Mouse (Mus musculus): ENCODE data around the gene Arpp19. TPM values are rescaled to one million over a fixed set of nuclear protein-coding genes. Genes with fewer than 3 reads are reported as not detected.

Gene Arpp19
- polyA plus RNA-seq (2015; fragmentation: Nextera tagmentation; extraction: Ambion mirVana): 233 and 249 TPM in 2 replicates

- Histone ChIP-seq H3K36me3 (ENCODE audit: control insufficient read depth, insufficient read depth) (no peaks in the 10 kb centered on the region), H3K9me3 (ENCODE audit: control insufficient read depth, low read length) (no peaks in the 10 kb centered on the region), H3K4me1 (replicated peaks; ENCODE audit: control insufficient read depth, insufficient read depth, low read length) (peaks cover 19% of the 10 kb centered on the region), H3K27me3 (replicated peaks; ENCODE audit: control insufficient read depth, insufficient read depth, low read length) (no peaks in the 10 kb centered on the region), H3K4me3 (replicated peaks; ENCODE audit: low read length) (peak within 1 kb of the TSS; percentile 71), H3K4me2 (ENCODE audit: low read length) (peak within 1 kb of the TSS; percentile 75), H3K9ac (replicated peaks; ENCODE audit: low read depth, low read length) (peak within 1 kb of the TSS; percentile 93), H3K27ac (ENCODE audit: low read length) (peak within 1 kb of the TSS; percentile 73)
- peak; percentile 98 for ATAC-seq
- WGBS: under 1% methylated on average over 69 of the region's 73 CpGs
Measured at GRCm38 (mm10) chr9:75037451-75038356, at the start of gene Arpp19. TSS of gene Arpp19 (plus strand) at chr9:75037614.

DNA sequence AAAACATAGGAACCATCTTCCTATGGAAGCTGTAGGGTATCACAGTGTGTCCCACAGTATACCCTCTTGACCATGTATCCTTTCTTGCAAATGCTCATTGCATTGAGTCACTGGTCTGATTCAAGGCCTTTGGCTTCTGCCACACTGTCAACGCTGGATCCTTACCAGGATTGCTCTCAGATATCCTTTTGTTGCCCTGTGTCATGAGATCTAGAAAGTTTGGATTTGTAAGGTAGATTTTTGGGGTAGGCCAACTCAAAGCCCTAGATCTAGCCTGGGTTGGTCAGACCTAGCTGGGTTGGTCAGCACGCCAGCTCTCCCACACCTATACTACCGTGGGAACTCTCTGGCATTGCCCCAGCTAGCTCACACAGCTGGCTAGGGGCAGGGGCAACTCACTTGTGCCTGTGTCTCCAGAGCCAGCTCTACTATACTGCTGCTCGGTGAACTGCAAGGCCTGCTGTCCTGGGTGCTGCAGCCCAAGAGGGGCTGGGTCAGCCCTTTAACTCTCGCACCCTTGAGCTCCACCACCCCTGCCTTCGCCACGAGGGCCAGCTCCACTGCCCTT is 48.4 kb upstream of the Arpp19 start:
- H3K27me3 ChIP-seq (replicated peaks; ENCODE audit: control insufficient read depth, insufficient read depth, low read length): no peaks in the 10 kb centered on the region
- ATAC-seq: no peak
- no peak overlapping the region for H3K27ac ChIP-seq (ENCODE audit: low read length)
- no peaks in the 10 kb centered on the region for H3K36me3 ChIP-seq (ENCODE audit: control insufficient read depth, insufficient read depth)
- no peaks in the 10 kb centered on the region for H3K9me3 ChIP-seq (ENCODE audit: control insufficient read depth, low read length)
- no peak overlapping the region for H3K9ac ChIP-seq (replicated peaks; ENCODE audit: low read depth, low read length)
- peaks cover 3% of the 10 kb centered on the region; the same call in 1 of the 2 replicates for H3K4me1 ChIP-seq (replicated peaks; ENCODE audit: control insufficient read depth, insufficient read depth, low read length)
- H3K4me3 ChIP-seq (replicated peaks; ENCODE audit: low read length): no peak overlapping the region
- 85% methylated on average over 7 of the region's 7 CpGs for WGBS
- H3K4me2 ChIP-seq (ENCODE audit: low read length): no peak overlapping the region

GRCm38 (mm10) chr9:74989990-74990389 is 47.4 kb upstream of the Arpp19 start:
- ATAC-seq: no peak
- no peaks in the 10 kb centered on the region for H3K9me3 ChIP-seq (ENCODE audit: control insufficient read depth, low read length)
- 87% methylated on average over 2 of the region's 2 CpGs for WGBS

DNA sequence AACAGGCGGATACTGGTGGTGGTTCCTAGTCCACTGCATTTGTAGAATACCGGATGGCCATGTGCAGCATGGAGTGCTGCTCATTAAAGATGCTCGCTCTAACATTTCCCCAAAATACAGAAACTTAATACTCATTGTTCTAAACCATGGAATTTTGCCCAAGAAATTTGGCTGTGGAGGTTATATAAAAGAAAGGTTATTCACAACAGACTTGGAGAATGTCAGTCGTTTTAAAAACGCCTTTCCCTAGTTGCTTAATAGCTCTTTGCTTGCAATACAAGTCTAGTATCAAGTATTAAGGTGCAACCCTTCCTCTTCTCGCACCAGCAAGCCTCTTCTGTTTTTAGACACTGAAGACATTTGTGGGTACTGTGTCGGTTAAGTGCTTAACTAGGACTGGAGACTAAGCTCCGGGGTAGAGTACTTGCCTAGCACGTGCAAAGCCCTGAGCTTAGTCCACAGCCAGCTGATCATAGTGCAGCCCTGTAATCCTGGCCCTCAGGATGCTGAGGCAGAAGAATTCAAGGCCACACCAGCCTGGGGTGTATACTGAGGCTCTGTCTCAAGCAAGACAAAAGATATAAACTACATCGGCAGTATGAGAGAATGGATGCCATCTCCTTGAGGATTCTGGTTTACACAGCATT is 42.7 kb upstream of the Arpp19 start:
- Histone ChIP-seq H3K36me3 (ENCODE audit: control insufficient read depth, insufficient read depth) (no peaks in the 10 kb centered on the region), H3K9ac (replicated peaks; ENCODE audit: low read depth, low read length) (no peak overlapping the region), H3K4me3 (replicated peaks; ENCODE audit: low read length) (no peak overlapping the region), H3K27ac (ENCODE audit: low read length) (no peak overlapping the region), H3K4me1 (replicated peaks; ENCODE audit: control insufficient read depth, insufficient read depth, low read length) (peaks cover 9% of the 10 kb centered on the region), H3K27me3 (replicated peaks; ENCODE audit: control insufficient read depth, insufficient read depth, low read length) (no peaks in the 10 kb centered on the region), H3K4me2 (ENCODE audit: low read length) (no peak overlapping the region), H3K9me3 (ENCODE audit: control insufficient read depth, low read length) (no peaks in the 10 kb centered on the region)
- ATAC-seq: no peak
- WGBS: 73% methylated on average over 10 of the region's 10 CpGs

More at GRCm38 (mm10) chr9:74989990-74990389, 47.4 kb upstream of the Arpp19 start:
- H3K27me3 ChIP-seq (replicated peaks; ENCODE audit: control insufficient read depth, insufficient read depth, low read length): no peaks in the 10 kb centered on the region
- no peak overlapping the region for H3K9ac ChIP-seq (replicated peaks; ENCODE audit: low read depth, low read length)
- no peak overlapping the region for H3K4me3 ChIP-seq (replicated peaks; ENCODE audit: low read length)
- no peak overlapping the region for H3K4me2 ChIP-seq (ENCODE audit: low read length)
- peaks cover 9% of the 10 kb centered on the region for H3K4me1 ChIP-seq (replicated peaks; ENCODE audit: control insufficient read depth, insufficient read depth, low read length)
- H3K27ac ChIP-seq (ENCODE audit: low read length): no peak overlapping the region
- no peaks in the 10 kb centered on the region for H3K36me3 ChIP-seq (ENCODE audit: control insufficient read depth, insufficient read depth)

DNA sequence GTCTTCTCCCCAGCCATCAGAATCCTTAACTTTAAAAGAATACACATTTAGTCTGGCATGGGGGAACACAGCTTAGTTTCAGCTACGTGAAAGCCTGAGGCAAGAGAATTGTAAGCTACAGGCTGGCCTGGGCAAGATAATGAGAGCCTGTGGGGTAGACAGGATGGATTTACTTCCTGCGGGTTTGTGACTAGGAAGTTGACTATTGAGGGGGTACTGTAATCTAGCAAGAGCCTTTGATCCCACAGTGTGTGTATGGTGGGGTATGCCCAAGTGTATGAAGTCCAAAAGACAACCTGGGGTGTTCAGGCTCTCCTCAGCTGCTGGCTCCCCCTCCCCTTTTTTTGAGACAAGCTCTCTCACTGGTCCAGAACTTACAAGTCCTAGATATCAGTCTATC is 41.1 kb upstream of the Arpp19 start:
- H3K9me3 ChIP-seq (ENCODE audit: control insufficient read depth, low read length): no peaks in the 10 kb centered on the region
- H3K4me3 ChIP-seq (replicated peaks; ENCODE audit: low read length): no peak overlapping the region
- H3K27me3 ChIP-seq (replicated peaks; ENCODE audit: control insufficient read depth, insufficient read depth, low read length): no peaks in the 10 kb centered on the region
- WGBS: 52% methylated on average over 2 of the region's 2 CpGs
- no peak overlapping the region for H3K27ac ChIP-seq (ENCODE audit: low read length)
- H3K36me3 ChIP-seq (ENCODE audit: control insufficient read depth, insufficient read depth): no peaks in the 10 kb centered on the region
- no peak for ATAC-seq
- peaks cover 11% of the 10 kb centered on the region for H3K4me1 ChIP-seq (replicated peaks; ENCODE audit: control insufficient read depth, insufficient read depth, low read length)
- no peak overlapping the region for H3K4me2 ChIP-seq (ENCODE audit: low read length)
- H3K9ac ChIP-seq (replicated peaks; ENCODE audit: low read depth, low read length): no peak overlapping the region

DNA sequence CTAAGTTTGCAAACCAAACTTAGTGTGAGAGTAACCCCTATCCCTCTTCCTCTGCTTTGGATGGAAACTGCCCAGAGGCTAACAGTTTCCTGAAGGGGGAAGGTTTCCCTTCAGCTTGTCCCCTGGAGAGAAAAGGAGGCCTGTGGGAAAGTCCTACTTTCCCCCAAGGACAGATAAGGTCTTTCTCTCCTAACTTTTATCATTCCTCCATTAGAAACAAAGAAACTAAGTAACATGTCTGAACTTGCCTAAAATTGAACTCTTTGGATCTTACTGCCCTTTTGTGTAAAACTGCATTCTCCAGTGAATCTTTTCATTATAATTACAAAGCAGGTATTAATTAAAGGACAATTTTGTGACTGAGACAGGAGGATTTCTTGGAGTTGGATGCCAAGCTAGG is 39.4 kb upstream of the Arpp19 start:
- ATAC-seq: no peak
- H3K27me3 ChIP-seq (replicated peaks; ENCODE audit: control insufficient read depth, insufficient read depth, low read length): no peaks in the 10 kb centered on the region

GRCm38 (mm10) chr9:75001006-75001405 is 36.4 kb upstream of the Arpp19 start:
- Histone ChIP-seq H3K27me3 (replicated peaks; ENCODE audit: control insufficient read depth, insufficient read depth, low read length) (no peaks in the 10 kb centered on the region), H3K4me1 (replicated peaks; ENCODE audit: control insufficient read depth, insufficient read depth, low read length) (peaks cover 8% of the 10 kb centered on the region), H3K36me3 (ENCODE audit: control insufficient read depth, insufficient read depth) (no peaks in the 10 kb centered on the region; the same call in 1 of the 2 replicates), H3K27ac (ENCODE audit: low read length) (no peak overlapping the region), H3K9ac (replicated peaks; ENCODE audit: low read depth, low read length) (no peak overlapping the region), H3K4me3 (replicated peaks; ENCODE audit: low read length) (no peak overlapping the region), H3K4me2 (ENCODE audit: low read length) (no peak overlapping the region), H3K9me3 (ENCODE audit: control insufficient read depth, low read length) (no peaks in the 10 kb centered on the region)
- 90% methylated on average over 6 of the region's 6 CpGs for WGBS
- ATAC-seq: no peak

More for the DNA sequence above, 39.4 kb upstream of the Arpp19 start:
- Histone ChIP-seq H3K4me1 (replicated peaks; ENCODE audit: control insufficient read depth, insufficient read depth, low read length) (peaks cover 13% of the 10 kb centered on the region), H3K27ac (ENCODE audit: low read length) (no peak overlapping the region), H3K9me3 (ENCODE audit: control insufficient read depth, low read length) (no peaks in the 10 kb centered on the region), H3K4me3 (replicated peaks; ENCODE audit: low read length) (no peak overlapping the region), H3K9ac (replicated peaks; ENCODE audit: low read depth, low read length) (no peak overlapping the region), H3K4me2 (ENCODE audit: low read length) (no peak overlapping the region), H3K36me3 (ENCODE audit: control insufficient read depth, insufficient read depth) (no peaks in the 10 kb centered on the region)

DNA sequence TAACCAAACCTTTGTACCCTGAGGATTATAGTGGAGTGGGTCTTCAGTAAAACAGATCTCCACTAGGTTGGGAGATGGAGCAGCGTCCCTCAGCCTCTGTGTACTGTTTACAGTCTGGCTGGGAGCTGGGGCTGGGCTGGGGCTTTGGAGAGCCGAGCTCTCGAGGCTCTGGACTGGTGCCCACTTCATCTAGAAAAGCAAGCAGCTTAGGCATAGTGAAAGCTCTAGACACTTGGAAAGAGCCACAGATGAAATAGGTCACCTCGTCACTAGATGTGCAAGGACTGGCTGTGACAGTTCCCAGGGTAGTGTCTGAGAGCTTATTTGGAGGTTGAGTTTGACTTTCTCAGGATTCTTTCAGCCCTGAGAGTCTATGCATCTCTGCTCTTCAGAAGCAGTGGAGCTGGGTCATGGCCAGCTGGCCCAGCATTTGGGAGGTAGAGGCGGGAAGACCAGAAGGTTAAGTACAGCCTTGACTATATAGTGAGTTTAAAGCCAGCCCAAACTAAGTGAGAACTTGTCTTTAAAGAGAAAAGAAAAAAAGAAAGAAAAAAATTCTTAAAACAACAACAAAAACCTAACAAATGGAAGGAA is 35.7 kb upstream of the Arpp19 start:
- no peaks in the 10 kb centered on the region for H3K9me3 ChIP-seq (ENCODE audit: control insufficient read depth, low read length)
- H3K9ac ChIP-seq (replicated peaks; ENCODE audit: low read depth, low read length): no peak overlapping the region
- no peak overlapping the region for H3K27ac ChIP-seq (ENCODE audit: low read length)
- H3K36me3 ChIP-seq (ENCODE audit: control insufficient read depth, insufficient read depth): peaks cover 2% of the 10 kb centered on the region
- H3K4me3 ChIP-seq (replicated peaks; ENCODE audit: low read length): no peak overlapping the region
- peak; percentile 67 for ATAC-seq
- no peaks in the 10 kb centered on the region for H3K27me3 ChIP-seq (replicated peaks; ENCODE audit: control insufficient read depth, insufficient read depth, low read length)
- no peak overlapping the region for H3K4me2 ChIP-seq (ENCODE audit: low read length)
- H3K4me1 ChIP-seq (replicated peaks; ENCODE audit: control insufficient read depth, insufficient read depth, low read length): peaks cover 8% of the 10 kb centered on the region
- 43% methylated on average over 5 of the region's 5 CpGs for WGBS

- H3K4me2 ChIP-seq (ENCODE audit: low read length): no peak overlapping the region
- H3K9ac ChIP-seq (replicated peaks; ENCODE audit: low read depth, low read length): no peak overlapping the region
- peaks cover 2% of the 10 kb centered on the region for H3K36me3 ChIP-seq (ENCODE audit: control insufficient read depth, insufficient read depth)
- no peak overlapping the region for H3K27ac ChIP-seq (ENCODE audit: low read length)
- H3K4me1 ChIP-seq (replicated peaks; ENCODE audit: control insufficient read depth, insufficient read depth, low read length): peaks cover 8% of the 10 kb centered on the region
- no peaks in the 10 kb centered on the region for H3K9me3 ChIP-seq (ENCODE audit: control insufficient read depth, low read length)
- no peak for ATAC-seq
- no peaks in the 10 kb centered on the region for H3K27me3 ChIP-seq (replicated peaks; ENCODE audit: control insufficient read depth, insufficient read depth, low read length)
- 78% methylated on average over 3 of the region's 3 CpGs for WGBS
- H3K4me3 ChIP-seq (replicated peaks; ENCODE audit: low read length): no peak overlapping the region
Measured at GRCm38 (mm10) chr9:75002262-75002661, 35.2 kb upstream of the Arpp19 start.

Data from forebrain, embryonic 16.5 days (tissue).